Mouse (Mus musculus): ENCODE measurements around the gene G0s2.

The G0s2 gene

GRCm38 (mm10) chr1:193272916-193273601, at the start of gene G0s2:
G0s2 (minus strand) TSS chr1:193273217.
- in situ Hi-C loops (cut with MboI, MseI): no loop called here

- in situ Hi-C loops (cut with MboI, MseI): no loop called here
Observed at GRCm38 (mm10) chr1:193320398-193320797, 47.4 kb upstream of the G0s2 start.

- in situ Hi-C loops (cut with MboI, MseI): loop anchor here (5.0 kb wide), 1 partner anchor 92 kb away; no protein-coding TSS in a partner anchor
Observed at GRCm38 (mm10) chr1:193319721-193320120, 46.7 kb upstream of the G0s2 start.

- in situ Hi-C loops (cut with MboI, MseI): loop anchor here (5.0 kb wide), 1 partner anchor 90 kb away; no protein-coding TSS in a partner anchor
Observed at GRCm38 (mm10) chr1:193317159-193317559, 44.1 kb upstream of the G0s2 start.

- in situ Hi-C loops (cut with MboI, MseI): loop anchor here (5.0 kb wide), 1 partner anchor 89 kb away; no protein-coding TSS in a partner anchor
Observed at GRCm38 (mm10) chr1:193316358-193316750, 43.3 kb upstream of the G0s2 start.

GRCm38 (mm10) chr1:193315705-193316357, 42.8 kb upstream of the G0s2 start:
- in situ Hi-C loops (cut with MboI, MseI): loop anchor here (5.0 kb wide), 1 partner anchor 89 kb away; no protein-coding TSS in a partner anchor

GRCm38 (mm10) chr1:193311596-193311995, 38.6 kb upstream of the G0s2 start:
- in situ Hi-C loops (cut with MboI, MseI): no loop called here

GRCm38 (mm10) chr1:193310519-193311085, 37.6 kb upstream of the G0s2 start:
- in situ Hi-C loops (cut with MboI, MseI): no loop called here

GRCm38 (mm10) chr1:193309785-193310518, 36.9 kb upstream of the G0s2 start:
- in situ Hi-C loops (cut with MboI, MseI): no loop called here

- in situ Hi-C loops (cut with MboI, MseI): no loop called here
Observed at GRCm38 (mm10) chr1:193306832-193307231, 33.8 kb upstream of the G0s2 start.

- in situ Hi-C loops (cut with MboI, MseI): no loop called here
Observed at GRCm38 (mm10) chr1:193305386-193305785, 32.4 kb upstream of the G0s2 start.

GRCm38 (mm10) chr1:193303096-193303495, 30.1 kb upstream of the G0s2 start:
- in situ Hi-C loops (cut with MboI, MseI): no loop called here

GRCm38 (mm10) chr1:193302093-193302405, 29.0 kb upstream of the G0s2 start:
- in situ Hi-C loops (cut with MboI, MseI): no loop called here

- in situ Hi-C loops (cut with MboI, MseI): no loop called here
Observed at GRCm38 (mm10) chr1:193301216-193302092, 28.4 kb upstream of the G0s2 start.

GRCm38 (mm10) chr1:193299995-193300394, 27.0 kb upstream of the G0s2 start:
- in situ Hi-C loops (cut with MboI, MseI): no loop called here

- in situ Hi-C loops (cut with MboI, MseI): no loop called here
Observed at GRCm38 (mm10) chr1:193298141-193298765, 25.2 kb upstream of the G0s2 start.

GRCm38 (mm10) chr1:193295920-193296319, 22.9 kb upstream of the G0s2 start:
- in situ Hi-C loops (cut with MboI, MseI): no loop called here

GRCm38 (mm10) chr1:193293926-193294325, 20.9 kb upstream of the G0s2 start:
- in situ Hi-C loops (cut with MboI, MseI): no loop called here

- in situ Hi-C loops (cut with MboI, MseI): no loop called here
Observed at GRCm38 (mm10) chr1:193293039-193293438, 20.0 kb upstream of the G0s2 start.

- in situ Hi-C loops (cut with MboI, MseI): no loop called here
Observed at GRCm38 (mm10) chr1:193290686-193291085, 17.7 kb upstream of the G0s2 start.

GRCm38 (mm10) chr1:193289914-193290313, 16.9 kb upstream of the G0s2 start:
- in situ Hi-C loops (cut with MboI, MseI): no loop called here
